Mouse (Mus musculus) kidney, adult 11 months (tissue): ENCODE results near the gene Lrrc1.

Source experiments
- DNase-seq: peaks from one replicate; pipeline ENCODE4 v3.0.0; 2022

Gene Lrrc1

DNA sequence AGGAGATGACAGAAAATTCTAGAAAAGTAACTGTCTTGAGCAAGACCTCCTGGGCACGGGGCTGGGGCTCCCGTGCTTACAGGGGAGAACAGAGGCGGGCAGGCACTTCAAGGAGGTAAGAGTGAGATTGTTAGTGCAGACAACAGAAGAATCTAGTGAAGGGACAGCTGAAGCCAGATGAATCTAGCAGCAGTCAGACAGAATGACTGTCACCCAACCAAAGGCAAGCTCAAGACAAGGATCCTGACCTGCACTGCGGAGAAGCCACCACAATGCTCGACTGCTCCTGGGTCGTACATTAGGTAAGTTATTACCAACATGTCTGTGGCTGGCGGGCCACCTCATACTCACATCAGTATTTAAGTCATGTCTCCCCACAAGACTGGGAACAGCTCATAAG, 3.1 kb downstream of the Lrrc1 start:
- no peak for DNase-seq

DNA sequence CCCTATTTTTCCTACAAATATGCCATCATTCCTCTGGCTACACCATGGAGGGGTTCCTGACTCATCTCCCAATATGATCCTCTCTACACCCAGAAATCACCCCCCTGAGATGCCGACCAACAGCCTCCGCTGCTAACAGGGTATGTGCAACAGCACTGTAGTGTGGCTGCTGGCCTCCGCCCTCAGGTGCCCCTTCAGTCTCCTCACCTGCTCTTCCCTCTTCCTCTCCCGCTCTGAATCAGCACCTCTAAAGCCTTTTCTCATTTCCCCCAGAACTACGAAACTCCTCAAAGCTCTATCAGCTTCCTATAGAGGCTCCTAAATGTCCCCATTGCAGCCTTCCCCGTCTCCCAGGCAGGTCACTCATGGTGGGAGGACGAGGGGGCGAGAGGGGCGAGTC, 5.4 kb downstream of the Lrrc1 start:
- DNase-seq = no peak

DNA sequence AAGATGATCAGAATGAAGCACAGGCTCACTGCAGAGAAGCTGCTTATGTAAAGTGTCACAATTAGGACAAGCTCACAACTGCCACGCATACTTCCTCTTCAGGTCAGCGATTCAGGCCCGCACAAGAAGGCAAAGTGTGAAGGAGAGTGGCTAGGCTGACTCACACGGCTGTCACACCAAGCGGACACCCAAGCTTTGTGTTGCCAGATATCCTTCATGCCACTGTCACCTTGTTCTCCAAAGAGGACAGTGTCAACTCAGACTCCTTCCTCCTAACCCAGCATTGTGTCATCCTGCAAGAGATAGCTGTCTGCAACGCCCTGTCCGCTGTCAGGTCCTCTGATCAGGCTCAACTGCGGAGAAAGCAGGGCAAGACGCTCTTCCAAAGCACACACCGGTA, 7.3 kb downstream of the Lrrc1 start:
- DNase-seq = no peak

DNA sequence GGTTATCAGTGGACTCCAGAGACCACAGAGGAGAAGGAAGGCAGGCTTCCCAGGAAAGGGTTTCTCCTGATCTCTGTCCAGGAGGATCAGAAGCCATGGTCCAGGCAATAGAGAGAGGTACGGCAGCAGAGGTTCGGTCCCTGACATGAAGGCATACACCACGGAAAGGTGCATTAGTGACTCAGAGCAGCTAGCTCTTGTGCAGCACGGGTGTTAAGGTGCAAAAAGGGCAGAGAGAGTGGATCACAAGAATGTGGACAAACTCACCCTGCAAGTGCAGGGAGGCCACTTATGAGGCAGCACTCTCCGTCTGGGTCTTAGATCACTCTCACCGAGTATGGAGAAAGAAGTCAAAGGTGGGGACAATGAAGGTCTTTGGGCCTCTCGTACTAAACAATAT, 7.8 kb downstream of the Lrrc1 start:
- DNase-seq = peak; percentile 12

DNA sequence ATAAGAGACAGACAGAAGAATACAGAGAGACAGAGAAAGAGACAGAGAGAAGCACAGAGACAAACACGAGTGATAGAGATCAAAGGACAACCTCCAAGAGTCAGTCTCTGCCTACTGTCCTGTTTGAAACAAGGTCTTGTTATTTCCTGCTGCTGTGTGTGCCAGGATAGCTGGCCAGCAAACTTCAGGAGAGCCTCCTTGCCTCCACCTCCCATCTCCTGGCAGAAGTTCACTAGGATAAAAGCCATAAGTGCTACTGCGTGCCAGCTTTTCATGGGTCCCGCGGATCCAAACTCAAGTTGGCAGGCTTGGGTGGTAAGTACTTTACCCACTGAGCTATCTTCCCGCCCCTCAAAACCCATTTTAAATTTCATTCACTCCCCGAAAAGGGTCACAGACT, 8.4 kb downstream of the Lrrc1 start:
- no peak for DNase-seq

DNA sequence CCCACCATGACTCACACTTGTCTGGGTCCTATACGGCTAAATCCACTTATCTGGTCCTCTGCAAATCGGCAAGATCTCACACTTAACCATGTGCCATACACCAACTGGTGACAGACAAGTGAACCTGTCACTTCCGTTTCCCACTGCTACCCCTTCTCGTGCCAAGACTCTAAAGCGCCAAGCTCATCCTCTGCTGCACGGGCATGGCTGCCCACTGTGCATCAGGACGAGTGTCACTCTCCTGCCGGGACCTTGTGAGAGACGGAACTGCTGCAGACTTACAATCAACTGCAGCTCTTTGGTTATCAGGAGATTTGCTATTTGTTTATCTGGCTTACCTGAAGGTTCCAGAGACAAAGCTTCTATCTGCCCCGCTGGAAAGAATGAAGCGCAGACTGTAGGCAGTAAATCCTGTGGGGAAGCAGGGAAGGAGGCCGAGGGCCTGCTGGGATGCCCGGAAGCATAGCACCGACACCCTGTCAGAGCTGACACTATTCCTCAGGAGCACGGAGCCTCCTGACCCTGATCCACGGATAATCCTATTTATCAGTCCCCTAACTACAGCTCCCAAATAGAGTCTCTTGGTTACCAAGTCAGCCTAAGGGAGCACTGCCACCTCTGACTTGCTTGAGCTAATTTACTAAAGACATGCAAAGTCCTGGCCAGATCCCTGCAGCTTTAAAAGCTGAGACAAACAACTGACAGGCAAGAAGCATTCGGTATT, 9.5 kb downstream of the Lrrc1 start:
- DNase-seq = no peak

DNA sequence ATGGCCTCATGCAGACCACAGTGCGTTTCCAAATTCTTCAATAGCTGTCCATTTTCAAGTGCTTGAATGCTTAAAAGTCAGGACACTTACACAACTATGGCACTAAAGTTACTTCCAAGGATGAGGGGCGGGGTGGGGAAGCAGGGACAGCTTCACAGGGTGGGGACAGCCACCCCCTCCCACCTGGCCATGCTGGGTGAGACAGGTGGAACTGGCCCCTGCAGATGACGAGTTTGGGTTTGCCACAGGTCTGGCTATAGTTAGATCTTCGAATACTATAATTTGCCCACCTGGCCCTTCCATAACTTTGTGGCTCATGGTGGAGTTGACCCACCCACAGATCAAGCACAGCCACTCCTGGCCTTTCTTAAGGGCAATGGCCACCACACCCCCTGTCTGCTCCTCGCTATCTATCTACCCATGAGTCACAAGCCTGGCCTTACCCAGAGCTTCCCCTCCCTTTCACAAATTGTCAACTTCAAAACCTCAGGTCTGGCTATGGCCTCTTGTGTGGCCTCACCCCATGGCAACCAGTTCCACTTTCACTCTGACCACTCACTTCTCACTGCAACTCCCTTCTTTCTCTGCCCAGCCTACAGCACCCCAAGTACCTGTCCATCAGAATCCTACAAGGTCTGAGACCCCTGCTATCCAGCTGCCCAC, 16.2 kb downstream of the Lrrc1 start:
- DNase-seq = no peak

DNA sequence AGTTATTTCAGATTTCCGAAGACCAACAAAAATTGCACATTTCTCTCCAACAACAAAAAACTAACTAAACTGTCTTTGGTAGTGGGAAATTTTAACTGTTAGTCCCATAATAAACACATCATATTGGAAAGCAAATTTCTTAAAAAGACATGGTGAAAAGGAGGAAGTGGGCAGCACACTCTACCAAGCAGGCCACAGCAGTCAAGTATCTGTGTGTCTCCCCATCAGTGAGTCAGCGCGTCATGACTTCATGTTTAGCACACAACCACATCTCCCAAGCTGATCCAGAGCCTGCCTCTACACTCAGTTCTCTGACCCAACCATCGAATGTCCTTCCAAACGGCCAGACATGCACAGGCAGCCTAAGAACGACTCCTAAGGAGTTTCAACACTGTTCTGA, 17.5 kb downstream of the Lrrc1 start:
- no peak for DNase-seq

DNA sequence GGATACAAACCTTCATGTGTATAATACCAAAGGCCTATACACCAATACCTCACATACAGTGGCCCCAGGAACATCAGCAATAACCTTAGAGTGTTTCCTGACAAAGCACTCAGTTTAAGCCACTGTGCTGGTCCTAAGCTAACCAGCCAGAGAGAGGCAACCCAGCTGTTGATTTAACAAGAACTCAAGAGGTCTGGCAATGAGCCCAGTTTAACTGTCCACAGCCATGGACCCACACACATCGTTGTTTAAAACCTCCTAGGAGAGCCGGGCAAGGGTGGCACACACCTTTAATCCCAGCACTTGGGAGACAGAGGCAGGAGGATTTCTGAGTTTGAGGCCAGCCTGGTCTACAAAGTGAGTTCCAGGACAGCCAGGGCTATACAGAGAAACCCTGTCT, 18.0 kb downstream of the Lrrc1 start:
- DNase-seq = no peak

DNA sequence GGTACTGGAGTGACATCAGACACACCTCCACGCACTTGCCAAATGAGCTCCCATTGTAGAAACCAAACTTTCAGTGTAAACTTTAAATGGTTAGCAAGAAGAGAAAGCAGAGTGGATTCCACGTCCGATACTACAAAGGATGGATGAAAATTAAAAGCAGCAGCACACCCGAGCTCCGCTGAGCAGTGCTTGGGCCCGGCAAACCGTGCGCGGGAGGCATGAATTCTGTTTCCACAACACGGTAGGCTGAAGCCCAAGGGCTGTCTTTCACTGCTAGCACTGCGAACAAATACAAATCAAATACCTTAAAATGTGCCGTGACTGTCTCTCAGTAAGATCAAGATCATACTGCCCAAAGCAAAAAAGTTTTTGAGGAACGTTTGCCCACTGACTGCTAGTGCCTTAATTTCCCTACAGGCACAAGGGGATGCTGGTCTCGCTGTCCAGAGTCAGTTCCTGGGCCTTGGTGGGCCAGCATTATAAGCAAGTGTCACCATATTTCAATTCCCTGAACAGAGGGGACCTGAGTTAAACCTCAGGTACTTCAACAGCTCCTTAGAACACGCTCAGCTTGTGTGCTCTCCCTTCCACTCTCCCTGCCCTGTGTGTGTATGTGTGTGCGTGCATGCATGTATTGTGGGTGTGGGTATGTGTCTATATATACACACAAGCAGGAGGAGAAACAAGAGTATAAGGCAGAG, 18.9 kb downstream of the Lrrc1 start:
- no peak for DNase-seq

DNA sequence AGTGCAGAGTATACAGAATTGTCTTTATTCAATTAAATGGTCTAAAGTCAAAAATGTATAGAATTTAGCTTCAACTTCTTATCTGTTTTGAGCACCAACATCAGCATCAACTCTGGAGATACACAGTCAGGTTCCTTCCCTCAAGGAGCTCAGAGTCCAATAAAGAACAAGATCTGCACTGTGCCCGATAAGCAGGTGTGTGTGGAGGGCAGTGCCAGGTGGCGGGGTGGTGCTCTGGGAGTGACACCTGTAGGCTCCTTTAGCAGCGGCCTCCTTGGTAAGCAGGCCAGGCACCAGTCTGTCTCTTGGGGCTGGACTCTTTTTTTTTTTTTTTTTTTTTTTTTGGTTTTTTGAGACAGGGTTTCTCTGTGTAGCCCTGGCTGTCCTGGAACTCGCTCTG, 20.9 kb downstream of the Lrrc1 start:
- no peak for DNase-seq

DNA sequence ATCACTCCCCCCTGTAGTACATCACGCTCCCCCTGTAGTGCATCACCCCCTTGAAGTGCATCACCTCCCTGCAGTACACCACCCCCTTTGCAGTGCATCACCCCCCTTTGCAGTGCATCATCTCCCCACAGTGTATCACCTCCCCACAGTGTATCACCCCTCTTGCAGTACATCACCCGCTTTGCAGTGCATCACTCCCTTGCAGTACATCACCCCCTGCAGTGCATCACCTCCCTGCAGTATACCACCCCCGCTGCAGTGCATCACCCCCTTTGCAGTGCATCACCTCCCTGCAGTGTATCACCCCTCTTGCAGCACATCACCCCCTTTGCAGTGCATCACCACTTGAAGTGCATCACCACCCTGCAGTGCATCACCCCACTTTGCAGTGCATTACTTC, 22.2 kb downstream of the Lrrc1 start:
- no peak for DNase-seq

DNA sequence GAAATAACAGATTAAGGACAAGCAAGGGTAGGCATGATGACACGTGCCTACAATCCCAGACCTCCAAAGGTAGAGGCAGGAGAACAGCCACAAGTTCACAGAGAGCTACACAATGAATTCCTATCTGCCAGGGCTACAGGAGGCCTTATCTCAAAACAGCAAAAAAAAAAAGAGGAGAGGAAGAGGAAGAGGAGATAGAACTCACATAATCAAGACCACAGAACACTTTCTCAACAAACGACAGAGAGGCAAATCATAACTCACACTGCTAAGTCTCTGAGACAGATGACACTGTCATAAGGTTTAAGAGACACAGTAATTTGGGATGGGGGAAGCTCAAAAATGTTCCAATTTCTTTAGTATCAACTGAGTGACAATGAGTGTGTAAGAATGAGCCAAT, 25.5 kb downstream of the Lrrc1 start:
- DNase-seq = no peak

DNA sequence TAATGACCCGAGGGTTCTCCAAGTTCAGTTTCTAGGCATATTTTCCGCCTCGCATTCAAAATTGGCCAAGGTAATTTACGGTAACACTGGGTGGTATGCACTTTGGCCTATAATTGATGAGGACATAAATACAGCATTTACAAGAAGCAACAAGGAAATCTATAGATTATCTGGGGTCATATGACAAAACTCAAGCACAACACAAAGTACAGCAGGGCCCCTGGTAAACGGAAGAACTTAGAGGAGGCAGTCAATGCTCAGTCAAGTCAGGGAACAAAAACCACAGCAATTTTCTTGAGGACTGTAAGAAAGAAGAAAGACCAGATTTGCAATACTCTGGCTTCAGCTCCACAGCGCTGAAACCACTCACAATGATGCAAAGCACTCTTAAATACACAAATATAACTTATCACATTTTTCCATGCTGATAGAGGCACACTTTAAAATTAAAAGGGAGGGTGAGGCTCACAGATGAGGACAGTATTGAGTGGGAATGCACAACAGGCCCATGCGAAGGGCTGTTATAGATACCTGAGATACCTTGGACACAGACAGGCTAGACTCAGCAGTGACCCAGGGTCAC, 27.8 kb downstream of the Lrrc1 start:
- no peak for DNase-seq

DNA sequence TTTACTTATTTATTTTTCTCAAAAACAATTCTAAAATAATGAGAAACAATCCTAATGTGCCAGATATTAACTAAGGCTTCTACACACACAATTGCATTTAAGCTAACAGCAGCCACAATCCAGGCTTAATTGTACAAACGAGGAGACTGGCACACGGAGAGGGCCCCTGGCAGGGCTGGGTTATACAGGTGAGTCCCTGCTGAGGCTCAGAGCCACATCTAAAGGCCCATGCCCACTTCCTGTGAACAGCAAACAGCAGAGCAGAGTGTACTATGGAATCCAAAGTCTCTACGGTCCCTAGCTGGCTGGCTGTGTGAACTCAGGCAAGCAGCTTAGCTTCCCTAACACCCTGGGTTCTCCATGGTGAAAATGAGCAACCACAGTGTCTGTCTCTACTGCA, 30.8 kb downstream of the Lrrc1 start:
- no peak for DNase-seq

DNA sequence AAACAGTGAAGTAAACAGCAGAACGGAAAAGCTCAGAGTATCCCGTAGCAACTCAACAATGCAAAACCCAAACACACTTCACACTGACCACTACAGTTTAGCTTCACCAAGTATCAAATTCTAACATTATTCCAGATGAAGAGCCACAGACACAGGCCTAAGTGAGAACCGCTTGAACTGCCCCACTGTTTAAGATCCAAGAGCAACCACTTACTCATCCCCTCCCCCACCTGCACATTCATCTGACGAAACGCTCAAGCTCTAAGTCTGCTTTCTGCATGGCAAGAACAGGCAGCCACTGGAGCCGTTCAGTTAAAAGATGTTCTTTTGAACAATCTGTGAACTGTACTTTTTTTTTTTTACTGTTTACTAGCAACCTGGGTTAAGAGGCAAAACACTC, 32.5 kb downstream of the Lrrc1 start:
- DNase-seq = no peak

DNA sequence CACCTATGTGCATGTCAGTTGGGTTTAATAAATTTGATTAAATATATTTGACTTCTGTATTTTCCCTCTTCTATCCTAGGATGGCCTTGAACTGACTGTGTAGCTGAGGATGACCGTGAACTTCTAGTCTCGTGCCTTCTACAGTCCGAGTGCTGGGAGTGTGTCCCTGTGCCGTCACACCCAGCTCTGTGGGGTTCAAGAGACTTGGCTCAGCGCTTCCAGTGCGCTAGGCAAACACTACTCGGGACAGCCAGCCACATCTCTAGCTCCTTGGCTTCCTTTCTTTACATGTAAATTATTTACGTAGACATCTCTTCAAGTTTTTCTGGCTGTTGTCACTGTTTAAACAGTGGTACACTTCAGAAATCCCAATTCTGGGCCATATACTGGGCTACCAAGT, 34.1 kb downstream of the Lrrc1 start:
- no peak for DNase-seq

DNA sequence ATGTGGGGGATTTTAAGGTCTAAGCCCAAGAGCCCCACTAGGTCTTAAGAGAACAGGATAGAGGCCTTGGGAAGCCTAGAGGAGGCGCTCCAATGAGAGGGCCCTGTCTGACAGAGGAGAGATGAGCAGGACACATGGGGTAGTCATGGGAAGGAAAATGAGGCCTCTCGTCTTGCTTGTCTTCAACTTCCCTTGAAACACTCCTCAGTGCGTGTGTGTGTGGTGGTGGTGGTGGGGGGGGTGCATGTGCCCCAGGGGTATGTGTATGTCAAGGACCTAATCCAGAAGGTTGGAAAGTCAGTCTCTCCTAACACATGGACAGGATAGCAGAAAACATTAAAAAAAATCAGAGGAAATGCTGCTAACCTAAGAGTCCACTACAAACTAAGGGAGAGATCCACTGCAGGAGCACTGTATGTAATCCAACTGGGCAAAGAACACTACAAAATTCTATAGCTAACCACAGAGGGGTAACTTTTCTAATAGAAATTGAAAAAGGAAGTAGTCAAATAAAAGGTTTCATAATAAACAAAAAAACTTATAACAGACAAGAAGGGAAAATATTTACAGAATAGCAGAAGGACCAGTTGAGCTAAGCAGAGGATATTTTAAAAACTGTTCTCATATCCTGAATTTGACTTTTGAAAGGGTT, 36.8 kb downstream of the Lrrc1 start:
- no peak for DNase-seq

DNA sequence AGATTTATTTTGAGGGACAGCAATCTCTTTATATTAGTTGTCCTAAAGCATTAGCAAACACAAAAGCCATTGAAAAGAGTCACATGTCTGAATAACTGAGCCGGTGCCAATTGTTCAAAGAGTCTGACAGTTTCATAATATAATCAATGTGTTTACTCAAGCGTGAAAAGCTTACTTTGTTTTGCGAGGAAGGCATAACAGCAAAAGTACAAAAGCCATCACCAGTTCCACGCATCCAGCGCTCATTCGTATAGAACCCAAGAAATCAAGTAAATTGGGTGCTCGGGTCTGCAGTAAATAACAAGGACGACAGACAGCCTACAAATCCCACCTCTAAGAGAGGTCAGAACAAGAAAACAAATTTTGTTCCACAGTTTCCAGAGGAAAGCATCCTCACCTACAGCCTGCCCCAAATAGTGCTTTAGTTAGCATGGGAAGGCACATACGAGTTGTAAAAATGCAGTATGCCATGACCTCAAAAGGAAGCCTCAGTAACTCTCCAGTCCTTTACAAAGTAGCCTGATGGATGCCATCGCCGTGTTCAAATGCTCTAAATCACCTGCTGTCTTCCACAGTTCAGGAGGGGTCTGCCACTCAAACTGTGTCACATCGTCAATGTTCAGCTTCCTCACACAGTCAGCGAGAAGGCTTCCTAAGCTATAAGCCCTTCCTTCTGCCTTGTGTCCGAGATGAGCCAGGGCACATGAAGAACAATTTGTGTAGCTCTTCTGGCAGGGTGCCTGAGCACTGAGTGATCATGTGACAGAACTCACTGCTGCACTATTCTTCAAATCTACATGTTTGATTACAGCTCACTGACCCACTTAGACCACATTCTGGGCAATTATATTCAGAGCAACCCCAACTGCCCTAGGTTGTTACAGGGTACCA, 41.9 kb downstream of the Lrrc1 start:
- DNase-seq = peak; percentile 40

DNA sequence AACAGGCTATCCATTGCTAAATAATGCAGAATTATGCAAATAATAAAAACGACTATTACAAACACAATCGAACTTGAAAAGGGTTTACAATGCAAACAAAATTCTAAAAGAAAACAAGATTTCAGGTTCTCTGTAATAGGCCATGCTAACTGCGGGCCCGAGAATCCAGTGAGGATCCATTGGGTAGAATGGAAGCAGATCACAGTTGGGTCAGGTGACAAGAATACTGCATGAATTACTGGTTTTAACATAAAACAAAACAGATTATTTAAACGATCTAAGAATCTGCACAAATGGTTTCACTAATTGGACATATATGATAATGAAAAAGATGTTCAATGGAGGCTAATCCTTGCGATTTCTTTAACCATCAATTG, 42.5 kb downstream of the Lrrc1 start:
- no peak for DNase-seq

DNA sequence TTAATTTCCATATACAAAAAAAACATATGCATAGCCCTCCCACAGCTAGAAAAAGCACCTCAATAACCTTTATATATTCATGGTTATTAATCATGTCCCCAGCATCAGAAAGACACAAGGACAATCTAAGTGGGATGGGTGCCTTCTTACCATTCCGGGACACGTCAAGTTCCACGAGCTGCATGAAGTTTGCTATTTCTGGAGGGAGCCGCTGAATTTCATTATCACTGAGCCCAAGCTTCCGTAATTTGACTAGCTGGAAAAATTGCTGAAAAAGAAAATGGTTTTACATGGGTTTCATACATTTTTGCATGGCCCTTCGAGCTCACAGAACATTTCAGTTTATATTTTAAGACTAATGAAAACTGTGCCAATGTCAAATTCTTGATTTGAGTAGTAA, 45.6 kb downstream of the Lrrc1 start:
- DNase-seq = no peak

DNA sequence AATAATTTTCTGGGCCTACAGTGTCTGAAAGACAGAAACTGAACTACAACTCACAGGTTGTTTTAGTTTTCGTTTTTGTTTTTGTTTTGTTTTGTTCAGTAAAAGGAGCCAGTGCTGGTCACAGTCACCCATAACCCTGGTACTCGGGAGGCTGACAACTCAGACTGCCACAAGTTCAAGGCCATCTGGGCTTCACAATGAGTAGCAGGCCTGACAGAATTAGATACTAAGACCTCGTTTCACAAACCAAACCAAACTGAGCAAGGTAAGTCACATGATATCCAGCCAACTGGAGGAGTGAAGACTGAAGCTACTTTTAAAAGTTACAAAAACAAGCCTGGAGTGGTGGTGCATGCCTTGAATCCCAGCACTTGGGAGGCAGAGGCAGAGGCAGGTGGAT, 46.3 kb downstream of the Lrrc1 start:
- no peak for DNase-seq

DNA sequence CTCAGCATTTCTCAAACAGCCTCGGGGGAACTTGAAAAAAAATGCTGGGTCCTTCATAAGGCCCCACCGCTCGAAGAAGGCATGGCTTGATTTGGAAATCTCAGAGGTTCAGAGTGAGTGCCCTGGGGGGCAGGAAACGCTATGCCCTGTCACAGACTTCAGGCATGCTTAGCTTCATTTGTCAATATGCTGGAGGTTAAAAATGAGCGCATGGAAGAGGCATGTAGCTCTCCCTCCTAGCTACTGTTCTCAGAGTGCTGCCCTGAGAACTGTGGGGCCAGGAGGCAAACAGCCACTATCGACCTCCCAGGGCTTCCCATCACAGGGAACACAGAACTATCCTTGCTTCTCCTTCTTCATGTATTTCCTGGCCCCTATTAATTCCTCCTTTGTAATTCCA, 47.5 kb downstream of the Lrrc1 start:
- no peak for DNase-seq
